Mouse (Mus musculus) lung, postnatal 0 days (tissue): Measurements from ENCODE around the gene Opcml. TPM values are rescaled to one million over a fixed set of nuclear protein-coding genes. Genes with fewer than 3 reads are reported as not detected.

Source experiments
- ATAC-seq: fragments of 200-750 bp; cut with Nextera tagmentation; 2 replicates; pipeline ENCODE4 v1.8.0; 2017; ENCODE audit warnings: moderate library complexity
- DNase-seq: peaks from one replicate; pipeline ENCODE4 v3.0.0-alpha.2; 2016; ENCODE audit warnings: low spot score
- H3K27ac ChIP-seq: fragments of 300-500 bp; sonication (generic); 2 replicates; pipeline ENCODE4 v1.5.1; 2014; ENCODE audit warnings: antibody characterized with exemption, mild to moderate bottlenecking, low read length, mixed read lengths
- H3K27me3 ChIP-seq: fragments of 300-500 bp; sonication (generic); replicated peaks from 2 replicates; pipeline ENCODE4 v1.6.1; 2014; ENCODE audit warnings: low read length, mixed read lengths; ENCODE audit not compliant: insufficient read depth
- H3K36me3 ChIP-seq: fragments of 300-500 bp; sonication (generic); 2 replicates; pipeline ENCODE4 v1.6.1; 2014; ENCODE audit warnings: low read length, mixed read lengths; ENCODE audit not compliant: insufficient read depth
- H3K4me1 ChIP-seq: fragments of 300-500 bp; sonication (generic); 2 replicates; pipeline ENCODE4 v1.6.1; 2014; ENCODE audit warnings: antibody characterized with exemption, low read depth, low read length, mixed read lengths; ENCODE audit not compliant: insufficient read depth
- H3K4me2 ChIP-seq: fragments of 300-500 bp; sonication (generic); replicated peaks from 2 replicates; pipeline ENCODE4 v1.6.1; 2014; ENCODE audit warnings: low read depth, mild to moderate bottlenecking, low read length, moderate library complexity, mixed read lengths
- H3K4me3 ChIP-seq: fragments of 300-500 bp; sonication (generic); 2 replicates; pipeline ENCODE4 v1.5.1; 2014; ENCODE audit warnings: low read depth, low read length
- H3K9ac ChIP-seq: fragments of 300-500 bp; sonication (generic); replicated peaks from 2 replicates; pipeline ENCODE4 v1.6.1; 2014; ENCODE audit warnings: low read depth, mild to moderate bottlenecking
- H3K9me3 ChIP-seq: fragments of 300-500 bp; sonication (generic); 2 replicates; pipeline ENCODE4 v1.6.1; 2016; ENCODE audit warnings: low read length, mixed read lengths
- CTCF ChIP-seq: IDR thresholded peaks from 2 replicates; pipeline ENCODE4 v1.5.1; 2016; ENCODE audit warnings: antibody characterized with exemption, mild to moderate bottlenecking
- EP300 ChIP-seq: IDR thresholded peaks from 2 replicates; pipeline ENCODE4 v1.6.1; 2016; ENCODE audit warnings: antibody characterized with exemption, mild to moderate bottlenecking, control low read depth
- WGBS: fragments of 180-500 bp; shearing (Covaris S2); extraction: QIAGEN DNeasy Blood & Tissue Kit; methylation state at CpG from one replicate; pipeline ENCODE4 v1.1.7; 2014; 5-methylcytosine and 5-hydroxymethylcytosine counted together
- polyA plus RNA-seq: library from polyadenylated mRNA; unstranded; fragments of >200 nt; fragmentation: Nextera tagmentation; extraction: Ambion mirVana; gene quantifications from 2 replicates; pipeline ENCODE4 v1.2.1, GENCODE M21; 2015

The Opcml gene
- polyA plus RNA-seq, 1 experiment from 2014 or later = 2.5 TPM

DNA sequence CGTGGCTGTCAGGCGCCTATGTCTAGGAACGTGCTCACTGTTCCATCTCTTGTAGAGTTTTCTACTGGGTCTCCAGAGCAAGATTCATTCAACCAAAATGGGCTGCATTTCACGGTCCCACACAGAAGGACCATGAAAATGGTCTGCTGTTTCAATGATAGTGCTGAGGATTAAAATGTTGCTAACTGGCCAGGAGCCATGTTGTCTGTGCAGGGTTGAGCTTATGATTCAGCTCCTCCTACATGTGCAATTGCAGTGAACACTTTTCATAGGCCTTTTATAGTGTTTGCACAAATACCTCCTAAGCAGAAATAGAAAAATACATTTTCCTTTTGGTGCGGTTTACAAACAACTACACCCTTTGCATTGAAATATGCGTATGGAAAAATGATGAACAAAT lies 684.0 kb downstream of the Opcml start:
- 95% methylated on average over 6 of the region's 6 CpGs for WGBS
- Histone ChIP-seq H3K4me2 (no peak overlapping the region), H3K9ac (no peak overlapping the region), H3K36me3 (no peaks in the 10 kb centered on the region), H3K9me3 (no peaks in the 10 kb centered on the region), H3K4me1 (no peaks in the 10 kb centered on the region), H3K27ac (no peak overlapping the region), H3K27me3 (no peaks in the 10 kb centered on the region), H3K4me3 (no peak overlapping the region)
- ATAC-seq (no peak), DNase-seq (no peak)
- TF ChIP-seq EP300 = no peak
- TF ChIP-seq CTCF = no peak

DNA sequence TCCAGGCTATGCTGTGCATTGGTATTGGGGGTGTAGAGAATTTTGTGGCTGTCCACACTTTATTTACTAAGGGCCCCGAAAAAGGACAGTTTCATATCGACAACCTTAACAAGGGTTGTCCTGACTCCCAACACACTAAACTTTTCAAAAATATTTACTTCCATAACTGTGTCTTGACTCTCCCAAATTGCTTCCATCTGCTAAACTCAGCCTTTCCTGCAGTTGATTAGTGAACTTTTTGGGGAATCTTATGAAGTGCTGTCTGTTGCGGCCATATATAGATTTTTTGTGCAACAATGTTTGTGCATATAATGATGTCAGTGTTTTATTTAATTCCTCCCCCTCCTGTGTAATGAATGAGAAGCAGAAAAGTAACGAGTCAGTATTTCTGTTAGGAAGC lies 690.7 kb downstream of the Opcml start:
- H3K4me2 ChIP-seq = no peak overlapping the region
- TF ChIP-seq CTCF = no peak
- TF ChIP-seq EP300 = no peak
- ATAC-seq (no peak), DNase-seq (no peak)
- H3K4me1 ChIP-seq = no peaks in the 10 kb centered on the region
- WGBS = 71% methylated on average over 4 of the region's 4 CpGs
- no peak overlapping the region for H3K4me3 ChIP-seq
- H3K27me3 ChIP-seq = no peaks in the 10 kb centered on the region
- H3K27ac ChIP-seq = no peak overlapping the region
- H3K36me3 ChIP-seq = no peaks in the 10 kb centered on the region
- H3K9me3 ChIP-seq = no peaks in the 10 kb centered on the region
- H3K9ac ChIP-seq = no peak overlapping the region

DNA sequence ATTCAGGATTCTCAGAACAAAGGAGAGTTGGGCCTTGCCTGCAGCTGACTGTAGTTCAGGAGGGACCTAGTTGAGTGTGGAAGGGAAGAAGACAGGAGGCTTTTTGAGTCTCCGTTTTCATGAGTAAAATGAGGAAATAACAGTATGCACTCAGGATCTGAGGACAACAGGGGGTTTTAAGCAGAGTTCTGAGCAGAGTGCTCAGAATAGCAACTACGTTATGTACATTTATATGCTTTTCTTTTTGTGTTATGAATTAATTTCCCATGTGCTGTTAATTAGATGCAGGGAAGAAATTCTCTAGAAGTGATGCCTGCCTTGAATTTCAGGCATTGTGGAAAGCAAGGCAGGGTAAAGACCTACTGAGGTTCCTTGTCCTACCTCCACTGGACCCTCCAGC lies 697.9 kb downstream of the Opcml start:
- no peak overlapping the region for H3K9ac ChIP-seq
- ATAC-seq = no peak
- no peak for TF ChIP-seq EP300
- no peak for TF ChIP-seq CTCF
- H3K27me3 ChIP-seq = no peaks in the 10 kb centered on the region
- DNase-seq = no peak
- 81% methylated on average over 2 of the region's 2 CpGs for WGBS
- no peaks in the 10 kb centered on the region for H3K4me1 ChIP-seq
- H3K36me3 ChIP-seq = no peaks in the 10 kb centered on the region
- H3K4me2 ChIP-seq = no peak overlapping the region
- no peak overlapping the region for H3K4me3 ChIP-seq
- H3K9me3 ChIP-seq = no peaks in the 10 kb centered on the region
- no peak overlapping the region for H3K27ac ChIP-seq

DNA sequence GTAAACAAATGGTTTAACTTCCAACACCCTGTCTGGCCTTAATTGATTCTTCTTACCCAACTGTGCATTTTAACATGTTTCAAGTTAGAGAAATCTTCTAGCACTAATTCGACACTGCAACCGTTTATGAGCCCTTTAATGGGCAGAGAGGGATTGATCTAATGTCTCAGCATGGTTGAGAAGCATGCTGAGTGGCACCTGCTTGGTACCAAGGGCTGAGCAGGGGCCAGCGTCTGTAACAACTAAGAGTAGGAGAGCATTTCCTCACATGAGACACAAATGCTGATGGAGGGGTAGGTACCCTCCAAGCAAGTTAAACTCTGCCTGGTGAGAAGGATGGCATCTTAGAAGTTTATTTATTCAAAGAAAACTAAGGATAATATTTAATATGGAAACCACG lies 699.3 kb downstream of the Opcml start:
- H3K9me3 ChIP-seq = no peaks in the 10 kb centered on the region
- H3K4me1 ChIP-seq = no peaks in the 10 kb centered on the region
- no peak overlapping the region for H3K4me2 ChIP-seq
- no peak for TF ChIP-seq EP300
- ATAC-seq (no peak), DNase-seq (no peak)
- H3K36me3 ChIP-seq = no peaks in the 10 kb centered on the region
- no peaks in the 10 kb centered on the region for H3K27me3 ChIP-seq
- WGBS = 62% methylated on average over 4 of the region's 4 CpGs
- H3K27ac ChIP-seq = no peak overlapping the region
- no peak overlapping the region for H3K4me3 ChIP-seq
- H3K9ac ChIP-seq = no peak overlapping the region

DNA sequence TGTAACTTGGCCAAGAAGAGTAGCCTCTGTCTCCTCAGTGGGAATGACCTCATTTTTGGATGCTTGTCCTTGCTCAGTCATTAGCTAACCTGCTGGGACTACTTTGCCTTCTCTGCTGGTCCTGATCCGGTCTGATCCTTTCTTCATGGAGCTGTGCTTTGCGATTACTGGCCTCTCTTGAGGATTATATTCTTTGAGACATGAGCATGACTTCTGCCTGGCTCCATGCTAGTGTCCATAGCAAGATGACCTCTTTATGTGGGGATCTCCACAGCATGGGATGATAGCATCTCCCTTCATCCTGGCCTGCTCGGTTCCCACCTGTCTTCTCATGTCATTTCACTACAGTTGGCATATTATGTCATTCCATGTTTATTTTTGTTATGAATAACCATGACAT lies 699.8 kb downstream of the Opcml start:
- DNase-seq (no peak), ATAC-seq (no peak)
- H3K4me2 ChIP-seq = no peak overlapping the region
- H3K9me3 ChIP-seq = no peaks in the 10 kb centered on the region
- no peaks in the 10 kb centered on the region for H3K36me3 ChIP-seq
- no peaks in the 10 kb centered on the region for H3K27me3 ChIP-seq
- H3K27ac ChIP-seq = no peak overlapping the region
- TF ChIP-seq EP300 = no peak
- no peak for TF ChIP-seq CTCF
- 84% methylated on average over 3 of the region's 3 CpGs for WGBS
- no peak overlapping the region for H3K9ac ChIP-seq
- H3K4me1 ChIP-seq = no peaks in the 10 kb centered on the region
- H3K4me3 ChIP-seq = no peak overlapping the region

DNA sequence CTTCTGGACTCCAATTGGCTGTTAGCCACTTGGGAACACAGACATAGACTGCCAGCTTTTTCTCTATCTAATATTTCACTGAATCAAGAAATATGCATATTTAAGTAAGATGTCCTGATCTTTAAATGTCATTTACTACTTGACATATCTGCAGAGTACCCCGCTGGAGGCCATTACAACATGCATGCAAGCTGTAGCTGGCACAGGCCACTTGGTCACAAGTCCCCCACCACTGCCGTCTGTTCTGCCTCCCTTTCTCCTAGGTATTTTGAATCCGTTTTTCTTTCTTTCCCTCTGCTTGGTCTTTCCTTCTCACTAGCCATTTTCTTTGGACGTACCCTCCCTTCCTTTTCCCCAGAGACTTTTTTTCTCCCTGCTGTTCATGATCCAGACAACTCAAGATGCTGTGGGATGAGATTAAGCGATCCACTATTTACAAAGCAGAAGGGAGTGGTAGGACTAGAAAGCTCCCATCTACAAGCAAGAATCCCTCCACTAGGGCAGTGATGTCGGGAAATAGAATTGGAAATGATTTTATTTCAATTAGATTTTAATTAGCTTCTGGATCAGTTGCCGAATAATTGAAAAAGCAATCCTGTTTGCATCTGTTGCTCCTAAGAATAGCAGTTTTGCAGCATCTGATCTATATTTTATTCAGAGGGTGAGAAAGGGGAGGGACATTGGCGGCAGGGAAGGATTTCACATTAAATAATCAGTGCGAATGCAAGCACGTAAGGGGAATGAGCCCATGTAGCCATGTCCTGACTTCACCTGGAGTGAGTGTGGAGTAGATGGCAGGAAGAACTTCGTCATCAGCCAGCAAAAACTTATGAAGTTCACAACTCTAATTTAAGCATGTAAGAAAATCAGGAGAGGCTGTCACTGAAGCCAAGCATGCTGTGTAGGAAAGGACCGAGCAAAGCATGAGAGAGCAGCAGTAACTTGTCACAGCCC lies 709.5 kb downstream of the Opcml start:
- no peaks in the 10 kb centered on the region for H3K9me3 ChIP-seq
- ATAC-seq (no peak), DNase-seq (no peak)
- no peaks in the 10 kb centered on the region for H3K4me1 ChIP-seq
- no peak overlapping the region for H3K9ac ChIP-seq
- no peaks in the 10 kb centered on the region for H3K36me3 ChIP-seq
- TF ChIP-seq CTCF (no peak), EP300 (no peak)
- WGBS = 72% methylated on average over 12 of the region's 12 CpGs
- no peak overlapping the region for H3K4me2 ChIP-seq
- H3K27ac ChIP-seq = no peak overlapping the region
- no peak overlapping the region for H3K4me3 ChIP-seq
- H3K27me3 ChIP-seq = no peaks in the 10 kb centered on the region

DNA sequence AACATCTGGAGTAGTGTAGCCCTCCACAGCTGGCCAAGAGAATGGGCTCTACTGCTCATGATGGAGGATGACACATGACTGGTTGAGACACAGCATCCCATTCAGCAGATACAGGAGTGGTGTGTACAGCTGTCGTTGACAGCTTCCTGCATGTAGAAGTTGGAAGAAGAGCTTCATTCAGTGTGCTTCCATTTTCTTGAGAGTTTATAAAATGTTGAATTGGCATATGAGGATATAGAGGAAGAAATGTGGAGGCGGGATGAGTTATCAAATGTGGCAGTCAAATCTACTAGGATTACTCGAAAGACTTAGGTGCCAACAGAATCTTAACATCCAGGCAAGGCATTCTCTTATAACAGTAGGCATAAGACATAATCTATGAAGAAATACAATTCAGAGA lies 723.3 kb downstream of the Opcml start:
- no peak overlapping the region for H3K4me3 ChIP-seq
- no peaks in the 10 kb centered on the region for H3K9me3 ChIP-seq
- no peak overlapping the region for H3K27ac ChIP-seq
- H3K27me3 ChIP-seq = no peaks in the 10 kb centered on the region
- H3K36me3 ChIP-seq = no peaks in the 10 kb centered on the region
- ATAC-seq = no peak
- no peaks in the 10 kb centered on the region for H3K4me1 ChIP-seq
- no peak overlapping the region for H3K9ac ChIP-seq
- H3K4me2 ChIP-seq = no peak overlapping the region
- DNase-seq = no peak
- TF ChIP-seq EP300 = no peak
- TF ChIP-seq CTCF = no peak
- 95% methylated on average over 3 of the region's 3 CpGs for WGBS
